Mouse (Mus musculus) liver, embryonic 12.5 days (tissue): ENCODE measurements around the gene Pheta1. TPM values are rescaled to one million over a fixed set of nuclear protein-coding genes. Genes with fewer than 3 reads are reported as not detected.
"Not testable (repeated sequence)": the region's sequence is repeated elsewhere in the genome, so short reads cannot be mapped to it uniquely, and the experiment has no call there.

Source experiments
- ATAC-seq: fragments of 200-750 bp; cut with Nextera tagmentation; 2 replicates; pipeline ENCODE4 v1.8.0; 2017; ENCODE audit warnings: moderate number of reproducible peaks, mild to moderate bottlenecking, moderate library complexity
- H3K27ac ChIP-seq: fragments of 300-500 bp; sonication (generic); 2 replicates; pipeline ENCODE4 v1.5.1; 2016; ENCODE audit warnings: mild to moderate bottlenecking
- H3K27me3 ChIP-seq: fragments of 300-500 bp; sonication (generic); replicated peaks from 2 replicates; pipeline ENCODE4 v1.6.1; 2016; ENCODE audit warnings: mild to moderate bottlenecking, moderate library complexity
- H3K36me3 ChIP-seq: fragments of 300-500 bp; sonication (generic); 2 replicates; pipeline ENCODE4 v1.6.1; 2016; ENCODE audit warnings: mild to moderate bottlenecking, moderate library complexity
- H3K4me1 ChIP-seq: fragments of 300-500 bp; sonication (generic); 2 replicates; pipeline ENCODE4 v1.6.1; 2016
- H3K4me2 ChIP-seq: fragments of 300-500 bp; sonication (generic); 2 replicates; pipeline ENCODE4 v1.6.1; 2016; ENCODE audit warnings: mild to moderate bottlenecking, moderate library complexity
- H3K4me3 ChIP-seq: fragments of 300-500 bp; sonication (generic); 2 replicates; pipeline ENCODE4 v1.5.1; 2016; ENCODE audit warnings: mild to moderate bottlenecking, moderate library complexity
- H3K9ac ChIP-seq: fragments of 300-500 bp; sonication (generic); 2 replicates; pipeline ENCODE4 v1.6.1; 2016; ENCODE audit warnings: mild to moderate bottlenecking, moderate library complexity
- H3K9me3 ChIP-seq: fragments of 300-500 bp; sonication (generic); replicated peaks from 2 replicates; pipeline ENCODE4 v1.6.1; 2016; ENCODE audit warnings: mild to moderate bottlenecking, moderate library complexity
- WGBS: fragments of 180-500 bp; shearing (Covaris S2); methylation state at CpG from one replicate; pipeline ENCODE4 v1.1.7; 2016; ENCODE audit not compliant: insufficient replicate concordance; 5-methylcytosine and 5-hydroxymethylcytosine counted together
- polyA plus RNA-seq: library from polyadenylated mRNA; unstranded; fragments of >200 nt; fragmentation: Nextera tagmentation; extraction: Ambion mirVana; gene quantifications from 2 replicates; pipeline ENCODE4 v1.2.1, GENCODE M21; 2016

The Pheta1 gene
- polyA plus RNA-seq, 1 experiment from 2014 or later = 6.6 TPM

DNA sequence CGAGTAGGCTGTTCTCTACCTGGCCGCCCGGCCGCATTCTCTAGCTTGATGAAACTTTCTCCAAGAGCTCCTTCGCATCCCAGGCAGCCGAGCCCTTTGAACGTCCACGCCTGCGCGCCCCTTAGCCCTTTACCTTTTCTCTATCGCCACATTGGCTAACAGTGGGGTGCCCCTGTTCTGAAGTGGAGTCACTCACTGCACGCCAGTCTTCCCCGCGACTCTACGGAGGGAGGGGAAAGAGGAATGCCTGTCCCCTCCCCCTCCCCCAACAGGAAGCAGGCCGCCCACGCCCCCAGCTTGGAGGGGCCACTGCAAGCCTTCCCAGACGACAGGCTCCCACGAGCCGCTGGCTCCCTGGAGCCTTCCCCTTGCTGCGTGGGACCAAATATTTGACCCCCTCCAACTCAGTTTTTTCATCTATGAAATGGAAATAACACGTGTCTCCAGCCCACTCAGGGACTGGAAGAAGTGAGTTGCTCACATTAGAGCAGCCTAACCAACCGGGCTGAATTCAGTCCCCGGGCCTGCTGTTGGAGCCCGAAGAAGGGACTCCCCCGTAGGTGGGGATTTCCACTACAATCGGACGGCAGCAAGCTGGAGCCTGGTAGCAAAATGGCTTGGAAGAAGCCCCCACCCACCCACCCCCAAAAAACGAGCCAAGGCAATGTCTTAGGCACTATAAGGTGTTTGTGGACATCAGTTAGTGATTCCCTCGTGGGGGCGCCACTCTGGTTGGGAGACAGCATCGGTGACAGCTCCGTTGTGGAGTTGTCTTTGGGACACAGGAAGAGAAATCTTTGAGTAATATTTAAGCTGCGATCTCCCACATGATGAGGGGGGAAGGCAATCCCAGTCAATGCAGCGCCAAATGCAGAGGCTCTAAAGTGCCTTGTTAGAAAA is 11.1 kb upstream of the Pheta1 start, which contains the start of gene Sh2b3:
TSS of gene Sh2b3 (minus strand) at position 206 of the 900 bp plus-strand sequence.
- Histone ChIP-seq H3K27ac (peak within 1 kb of the TSS; percentile 87), H3K27me3 (peaks cover 18% of the 10 kb centered on the region), H3K4me3 (peak within 1 kb of the TSS; percentile 79), H3K4me2 (peak within 1 kb of the TSS; percentile 97), H3K4me1 (peaks cover 75% of the 10 kb centered on the region), H3K9me3 (no peaks in the 10 kb centered on the region), H3K36me3 (no peaks in the 10 kb centered on the region), H3K9ac (peak within 1 kb of the TSS; percentile 89)
- ATAC-seq = peak; percentile 27
- WGBS = under 1% methylated on average over 35 of the region's 35 CpGs

DNA sequence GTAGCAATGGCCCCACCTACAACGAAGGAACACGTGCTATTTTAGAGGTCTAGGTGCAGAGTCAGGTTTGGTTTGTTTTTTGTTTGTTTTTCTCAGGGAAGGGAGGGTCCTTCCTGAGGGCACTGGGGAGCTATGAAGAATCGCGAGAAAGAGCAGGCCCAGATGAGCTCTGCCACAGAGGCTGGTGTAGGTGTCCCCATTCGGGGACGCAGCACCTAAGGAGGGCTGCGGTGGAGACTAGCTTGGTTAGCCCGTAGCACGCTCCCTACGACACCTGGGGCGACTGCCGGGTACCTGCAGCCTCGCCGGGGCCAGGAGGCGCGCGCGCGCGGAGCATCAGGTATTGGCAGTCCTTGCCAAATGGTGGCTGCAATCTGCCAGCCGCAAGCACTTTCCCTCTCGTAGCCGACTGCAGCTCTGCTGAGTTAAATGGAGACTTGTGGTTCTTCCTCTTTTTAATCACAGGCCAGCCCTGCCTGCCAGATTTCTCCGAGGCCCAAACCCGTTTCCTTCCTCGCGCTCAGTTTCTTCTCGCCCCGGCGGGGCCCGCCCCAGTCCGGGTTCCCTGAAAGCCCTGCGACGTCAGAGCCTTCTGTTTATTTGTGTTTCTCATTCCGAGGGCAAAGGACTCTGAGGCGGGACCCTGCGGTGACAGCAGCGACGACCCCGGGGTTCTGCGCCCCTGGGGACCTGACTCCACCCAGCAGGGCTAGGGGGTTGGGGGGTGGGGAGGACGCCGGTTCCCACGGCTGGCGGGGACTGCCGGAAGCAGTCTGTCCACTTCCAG is 10.2 kb upstream of the Pheta1 start:
- peak overlapping the region; percentile 66 for H3K9ac ChIP-seq
- H3K4me1 ChIP-seq = peaks cover 75% of the 10 kb centered on the region
- no peak for ATAC-seq
- H3K9me3 ChIP-seq = no peaks in the 10 kb centered on the region
- WGBS = 4% methylated on average over 46 of the region's 46 CpGs
- H3K36me3 ChIP-seq = no peaks in the 10 kb centered on the region
- peak overlapping the region; percentile 97 for H3K4me2 ChIP-seq
- H3K27ac ChIP-seq = peak overlapping the region; percentile 87
- H3K27me3 ChIP-seq = peaks cover 24% of the 10 kb centered on the region
- peak overlapping the region; percentile 79 for H3K4me3 ChIP-seq

DNA sequence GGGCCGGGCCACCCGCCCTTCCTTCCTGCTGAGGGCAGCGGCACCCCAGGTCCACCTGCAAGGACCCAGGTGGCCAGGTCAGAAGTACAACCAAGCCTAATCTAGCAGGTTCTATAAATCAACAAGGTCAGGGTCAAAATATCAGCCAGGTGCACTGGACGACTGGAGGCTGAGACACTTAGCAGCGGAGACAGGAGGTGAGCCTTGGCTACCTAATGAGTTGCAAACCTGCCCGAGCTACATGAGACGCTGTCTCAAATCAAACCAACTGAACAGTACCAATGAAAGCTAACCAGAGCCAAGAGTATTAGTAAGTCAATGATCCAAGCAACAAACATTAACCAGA is 9.7 kb upstream of the Pheta1 start:
- ATAC-seq = no peak
- H3K9me3 ChIP-seq = no peaks in the 10 kb centered on the region

DNA sequence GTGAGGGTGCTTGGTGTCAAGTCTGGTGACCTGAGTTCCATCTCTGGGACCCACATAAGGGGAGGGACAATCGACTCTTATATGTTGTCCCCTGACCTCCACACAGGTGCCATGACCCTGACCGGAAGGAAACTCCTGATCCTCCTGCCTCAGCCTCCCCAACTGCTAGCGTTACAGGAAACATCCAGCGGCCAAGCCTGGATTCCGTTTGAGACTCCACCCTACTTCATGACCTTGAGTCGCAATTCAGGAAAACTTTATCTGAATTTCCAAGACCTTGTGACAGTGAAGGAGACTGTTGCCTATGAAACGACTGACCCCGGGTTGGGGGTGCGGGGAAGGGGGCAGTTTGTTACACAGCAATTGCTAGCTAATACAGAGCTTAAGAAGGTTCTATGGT is 7.3 kb upstream of the Pheta1 start:
- Histone ChIP-seq H3K9me3 (no peaks in the 10 kb centered on the region), H3K27me3 (peaks cover 54% of the 10 kb centered on the region), H3K4me1 (peaks cover 57% of the 10 kb centered on the region), H3K9ac (no peak overlapping the region), H3K36me3 (no peaks in the 10 kb centered on the region), H3K4me2 (no peak overlapping the region), H3K27ac (no peak overlapping the region), H3K4me3 (no peak overlapping the region)
- no peak for ATAC-seq
- WGBS = 86% methylated on average over 9 of the region's 9 CpGs

More for the DNA sequence above, 9.7 kb upstream of the Pheta1 start:
- H3K4me1 ChIP-seq = peaks cover 72% of the 10 kb centered on the region
- peaks cover 30% of the 10 kb centered on the region for H3K27me3 ChIP-seq
- peak overlapping the region; percentile 79 for H3K4me3 ChIP-seq
- H3K36me3 ChIP-seq = no peaks in the 10 kb centered on the region
- peak overlapping the region; percentile 66 for H3K9ac ChIP-seq
- 38% methylated on average over 7 of the region's 7 CpGs for WGBS
- H3K27ac ChIP-seq = peak overlapping the region; percentile 87
- peak overlapping the region; percentile 97 for H3K4me2 ChIP-seq

DNA sequence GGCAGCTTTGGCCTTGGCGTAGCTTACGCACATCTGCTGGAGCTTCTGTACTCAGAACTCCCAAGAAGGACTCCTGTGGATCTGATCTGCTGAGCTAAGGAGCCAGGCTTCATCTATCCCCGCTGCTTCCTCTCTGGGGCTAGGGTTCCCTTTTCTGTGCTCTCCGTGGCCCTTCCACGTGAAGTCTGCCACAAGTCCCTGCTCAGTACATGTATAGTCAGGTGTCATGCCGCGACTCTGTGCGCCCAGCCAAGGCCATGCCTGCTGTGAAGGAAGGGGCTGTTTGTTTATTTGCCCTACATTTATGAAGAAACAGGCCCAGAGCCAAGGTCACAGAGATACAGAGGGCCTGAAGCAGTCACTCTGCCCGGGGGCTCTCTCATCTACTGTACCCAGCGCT is 6.8 kb upstream of the Pheta1 start:
- Histone ChIP-seq H3K27ac (no peak overlapping the region), H3K36me3 (no peaks in the 10 kb centered on the region), H3K9ac (no peak overlapping the region), H3K4me3 (no peak overlapping the region), H3K4me2 (peak overlapping the region; percentile 87), H3K9me3 (no peaks in the 10 kb centered on the region), H3K4me1 (peaks cover 56% of the 10 kb centered on the region), H3K27me3 (peaks cover 56% of the 10 kb centered on the region)
- WGBS = 43% methylated on average over 10 of the region's 10 CpGs
- ATAC-seq = no peak

DNA sequence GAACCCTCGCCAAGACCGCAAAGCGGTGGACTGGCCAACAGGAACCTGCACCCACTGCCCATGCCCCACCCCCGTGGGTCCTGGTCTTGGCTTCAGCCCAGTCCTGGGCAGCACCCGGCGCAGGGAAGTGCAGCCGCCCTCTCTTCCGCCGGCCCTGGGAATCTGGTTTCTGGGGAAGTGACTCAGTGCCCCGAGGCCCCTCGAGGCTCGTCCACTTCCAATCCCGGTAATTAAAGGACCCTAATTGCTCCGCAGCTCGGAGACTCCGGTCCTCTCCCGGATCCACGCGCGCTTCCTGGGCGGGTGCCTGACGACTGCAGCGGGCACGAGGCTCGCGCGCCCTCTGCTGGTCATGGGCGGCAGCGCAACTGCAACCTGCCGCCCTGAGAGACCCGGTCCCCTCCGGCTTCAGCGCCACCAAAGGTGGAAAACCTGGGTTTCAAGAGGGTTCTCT is 6.1 kb upstream of the Pheta1 start:
- Histone ChIP-seq H3K27ac (no peak overlapping the region), H3K4me1 (peaks cover 52% of the 10 kb centered on the region), H3K9ac (peak overlapping the region; percentile 67), H3K4me2 (peak overlapping the region; percentile 87), H3K9me3 (no peaks in the 10 kb centered on the region), H3K4me3 (peak overlapping the region; percentile 61), H3K36me3 (no peaks in the 10 kb centered on the region), H3K27me3 (peaks cover 56% of the 10 kb centered on the region)
- ATAC-seq = peak; percentile 70
- under 1% methylated on average over 33 of the region's 33 CpGs for WGBS

DNA sequence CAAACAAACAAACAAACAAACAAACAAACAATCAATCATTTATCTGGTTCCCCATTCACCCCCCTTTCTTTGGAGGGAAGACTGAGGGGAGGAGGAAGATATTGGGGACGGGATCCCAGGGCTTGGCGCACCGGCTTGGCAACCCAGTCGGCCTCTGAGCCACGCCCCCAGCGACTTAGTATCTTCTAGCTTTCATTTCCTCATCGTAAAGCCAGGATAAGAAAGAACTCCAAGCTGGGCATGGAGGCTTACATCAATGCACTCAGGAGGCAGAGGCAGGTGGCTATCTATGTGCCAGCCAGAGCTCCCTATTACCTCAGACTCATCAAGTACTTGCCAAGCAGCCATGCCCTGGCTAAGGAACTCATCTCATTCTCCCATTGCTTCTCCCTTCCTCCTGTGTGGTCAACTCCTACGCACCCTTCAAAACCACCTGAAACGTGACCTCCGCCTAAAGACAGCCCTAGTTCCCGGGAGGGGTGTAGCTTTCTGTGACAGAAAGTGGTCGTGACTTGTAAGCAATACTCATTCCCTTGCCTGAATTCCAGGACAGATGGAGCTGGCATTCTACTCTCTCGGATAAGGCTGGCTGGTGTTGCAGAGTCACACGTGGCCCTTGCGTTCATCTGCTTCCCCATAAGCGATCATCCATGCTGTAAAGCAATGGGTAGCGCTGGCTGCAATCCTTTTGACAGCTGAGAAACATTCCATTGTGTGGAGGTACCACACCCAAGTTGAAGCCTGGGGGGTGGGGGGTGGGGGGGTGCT is 5.5 kb upstream of the Pheta1 start:
- no peaks in the 10 kb centered on the region for H3K9me3 ChIP-seq
- peak; percentile 11; the same call in 1 of the 2 replicates for ATAC-seq
- H3K4me2 ChIP-seq = peak overlapping the region; percentile 87
- H3K9ac ChIP-seq = peak overlapping the region; percentile 67
- H3K27ac ChIP-seq = no peak overlapping the region
- H3K4me3 ChIP-seq = peak overlapping the region; percentile 61
- 12% methylated on average over 17 of the region's 17 CpGs for WGBS
- H3K4me1 ChIP-seq = peaks cover 51% of the 10 kb centered on the region
- H3K27me3 ChIP-seq = peaks cover 54% of the 10 kb centered on the region
- H3K36me3 ChIP-seq = no peaks in the 10 kb centered on the region

DNA sequence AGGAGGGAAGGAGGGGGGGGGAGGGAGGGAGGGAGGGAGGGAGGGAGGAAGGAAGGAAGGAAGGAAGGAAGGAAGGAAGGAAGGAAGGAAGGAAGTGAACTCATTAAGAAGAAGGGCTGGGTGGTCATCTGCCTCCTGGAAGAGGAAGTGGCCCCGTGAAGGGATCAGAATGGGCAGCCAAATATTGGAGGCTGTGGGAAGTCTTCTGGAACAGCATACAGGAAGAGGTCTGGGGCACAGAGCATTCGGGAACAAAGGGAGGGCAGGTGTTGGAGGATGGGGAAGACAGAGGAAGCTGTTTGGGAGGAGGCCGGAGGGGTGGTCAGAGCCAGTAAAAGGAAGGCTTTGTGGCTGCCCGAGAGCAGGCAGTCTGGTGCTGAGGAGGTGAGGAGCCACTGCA is 3.4 kb upstream of the Pheta1 start:
- Histone ChIP-seq H3K4me2 (0 out of 2 replicates have a peak overlapping the region, but pooled peaks have one; percentile 1), H3K27ac (no peak overlapping the region), H3K27me3 (peaks cover 44% of the 10 kb centered on the region)

DNA sequence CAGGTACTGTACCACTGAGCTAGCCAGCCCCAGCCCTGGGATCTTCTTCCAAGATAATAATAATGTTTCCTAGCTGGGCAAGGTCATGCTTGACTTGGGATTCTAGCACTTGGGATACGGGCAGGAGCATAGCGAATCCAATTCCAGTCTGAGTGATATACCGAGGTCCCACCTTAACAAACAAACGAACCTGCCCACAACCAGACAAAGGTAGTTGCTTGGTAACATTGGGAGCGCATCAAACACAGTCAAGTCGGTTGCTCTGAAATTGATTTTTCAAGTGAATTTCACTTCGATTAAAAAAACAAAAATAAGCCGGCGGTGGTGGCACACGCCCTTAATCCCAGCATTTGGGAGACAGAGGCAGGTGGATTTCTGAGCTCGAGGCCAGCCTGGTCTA is 2.5 kb upstream of the Pheta1 start:
- peaks cover 58% of the 10 kb centered on the region for H3K4me1 ChIP-seq
- H3K4me3 ChIP-seq = no peak overlapping the region
- WGBS = 64% methylated on average over 11 of the region's 11 CpGs

More for the DNA sequence above, 3.4 kb upstream of the Pheta1 start:
- WGBS = 15% methylated on average over 4 of the region's 4 CpGs
- peaks cover 52% of the 10 kb centered on the region for H3K4me1 ChIP-seq
- H3K36me3 ChIP-seq = no peaks in the 10 kb centered on the region
- H3K9me3 ChIP-seq = no peaks in the 10 kb centered on the region
- ATAC-seq = no peak
- H3K9ac ChIP-seq = no peak overlapping the region
- no peak overlapping the region for H3K4me3 ChIP-seq

DNA sequence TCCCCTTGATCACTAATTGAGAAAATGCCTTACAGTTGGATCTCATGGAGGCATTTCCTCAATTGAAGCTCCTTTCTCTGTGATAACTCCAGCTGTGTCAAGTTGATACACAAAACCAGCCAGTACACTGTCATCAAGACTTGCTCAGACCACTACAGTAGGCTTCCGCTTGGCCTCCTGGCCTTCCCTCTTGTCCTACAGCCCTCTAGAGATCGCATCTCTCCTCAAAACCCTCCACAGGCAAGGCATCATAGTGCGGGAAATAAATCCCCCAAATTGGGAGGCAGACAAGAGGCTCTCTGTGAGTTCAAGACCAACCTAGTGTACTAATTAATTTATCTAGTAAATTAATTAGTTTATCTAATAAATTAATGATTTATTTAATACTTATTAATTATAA is 1.5 kb upstream of the Pheta1 start:
- H3K4me2 ChIP-seq, H3K4me3 ChIP-seq, H3K9ac ChIP-seq, H3K9me3 ChIP-seq, H3K27ac ChIP-seq, ATAC-seq, H3K36me3 ChIP-seq: not testable (repeated sequence)
- H3K27me3 ChIP-seq = peaks cover 38% of the 10 kb centered on the region
- peaks cover 53% of the 10 kb centered on the region for H3K4me1 ChIP-seq
- WGBS = 48% methylated on average over 3 of the region's 3 CpGs

More for the DNA sequence above, 2.5 kb upstream of the Pheta1 start:
- Histone ChIP-seq H3K36me3 (no peaks in the 10 kb centered on the region), H3K27ac (no peak overlapping the region), H3K9ac (no peak overlapping the region), H3K27me3 (peaks cover 44% of the 10 kb centered on the region), H3K9me3 (no peaks in the 10 kb centered on the region), H3K4me2 (no peak overlapping the region)
- no peak for ATAC-seq

DNA sequence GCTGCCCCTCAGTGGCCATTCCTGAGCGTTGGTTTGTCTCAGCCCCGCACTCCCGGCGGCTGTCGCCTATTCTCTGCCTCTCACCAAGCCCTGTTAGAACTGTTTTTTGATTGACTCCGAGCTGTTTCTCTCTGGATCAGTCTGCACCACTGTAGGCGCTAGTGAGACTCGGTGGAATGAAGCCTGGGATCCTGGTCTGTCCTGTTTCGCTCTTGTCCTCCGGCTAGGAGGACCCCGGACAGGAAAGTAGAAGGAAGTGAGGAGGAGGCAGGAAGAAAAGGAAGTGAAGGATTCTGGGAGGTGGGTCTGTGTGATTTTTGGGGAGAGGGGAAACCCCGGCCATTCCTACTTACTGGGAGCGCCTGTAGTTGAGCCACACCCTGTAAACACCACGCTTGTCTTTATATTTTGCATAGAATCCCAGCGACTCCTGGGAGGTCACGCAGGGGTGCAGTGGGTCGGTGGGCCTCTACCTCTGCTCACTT is 707 bp upstream of the Pheta1 start:
- Histone ChIP-seq H3K27me3 (peaks cover 37% of the 10 kb centered on the region), H3K4me3 (peak overlapping the region; percentile 78), H3K4me1 (peaks cover 44% of the 10 kb centered on the region), H3K36me3 (peaks cover 16% of the 10 kb centered on the region), H3K9ac (peak overlapping the region; percentile 78), H3K9me3 (no peaks in the 10 kb centered on the region), H3K27ac (peak overlapping the region; percentile 73), H3K4me2 (peak overlapping the region; percentile 84)
- ATAC-seq = peak; percentile 46
- 1% methylated on average over 17 of the region's 17 CpGs for WGBS
